Mouse (Mus musculus): ENCODE results near the gene Lce1e. TPM values are rescaled to one million over a fixed set of nuclear protein-coding genes. Genes with fewer than 3 reads are reported as not detected.
"Not testable (repeated sequence)": the region's sequence is repeated elsewhere in the genome, so short reads cannot be mapped to it uniquely, and the experiment has no call there.

Gene Lce1e
- polyA plus RNA-seq, 1 experiment from 2014 or later: not detected

DNA sequence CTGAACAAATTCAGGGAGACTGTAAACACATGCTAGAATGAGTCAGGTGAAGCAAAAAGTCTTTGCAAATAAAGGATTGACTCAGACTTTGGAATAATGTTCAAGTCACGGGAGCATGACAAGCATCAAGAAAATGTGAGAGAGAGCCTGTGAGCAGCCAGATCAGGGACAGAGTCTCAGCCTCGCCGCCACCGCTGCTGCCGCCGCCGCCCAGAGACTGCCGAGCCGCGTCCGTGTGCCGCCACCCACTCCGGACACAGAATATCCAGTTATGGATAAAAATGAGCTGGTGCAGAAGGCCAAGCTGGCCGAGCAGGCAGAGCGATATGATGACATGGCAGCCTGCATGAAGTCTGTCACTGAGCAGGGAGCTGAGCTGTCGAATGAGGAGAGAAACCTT, 19.7 kb downstream of the Lce1e start:
- WGBS: 77% methylated on average over 13 of the region's 16 CpGs
- ATAC-seq (ENCODE audit: low read depth): not testable (repeated sequence)

DNA sequence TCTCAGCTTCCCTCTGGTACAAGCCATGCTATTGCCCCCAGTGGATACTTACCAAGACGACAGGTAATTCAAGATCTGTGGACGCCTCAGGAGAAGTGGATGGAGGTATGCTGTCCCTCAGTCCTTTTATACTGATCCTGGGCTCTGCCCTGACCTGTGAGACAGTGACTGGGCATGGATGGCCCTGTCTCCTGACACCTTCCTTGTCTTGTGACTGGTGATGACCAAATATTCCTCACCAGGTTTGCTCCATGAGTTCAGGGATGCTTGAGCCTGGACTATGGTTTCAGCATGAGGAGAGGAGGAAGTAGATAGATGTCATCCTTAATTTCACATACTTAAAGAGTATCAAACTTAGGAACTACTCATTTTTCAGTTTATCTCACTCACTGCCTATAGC, 21.8 kb downstream of the Lce1e start, which contains the start of gene Lce1d:
Lce1d (minus strand) TSS at position 101 of the 400 bp plus-strand sequence.
- WGBS: 66% methylated on average over 2 of the region's 2 CpGs
- H3K4me3 ChIP-seq (ENCODE audit: low read depth, low read length): no peak within 1 kb of the TSS
- H3K27ac ChIP-seq (replicated peaks; ENCODE audit: low read depth, low read length): no peak within 1 kb of the TSS
- DNase-seq (ENCODE audit: low spot score): no peak
- no peaks in the 10 kb centered on the region for H3K4me1 ChIP-seq (ENCODE audit: control insufficient read depth, insufficient read depth, low read length)
- no peaks in the 10 kb centered on the region for H3K27me3 ChIP-seq (replicated peaks; ENCODE audit: control insufficient read depth, insufficient read depth, low read length)
- no peaks in the 10 kb centered on the region for H3K36me3 ChIP-seq (ENCODE audit: control insufficient read depth, insufficient read depth, low read length)
- no peak within 1 kb of the TSS for H3K4me2 ChIP-seq (ENCODE audit: low read depth, low read length)
- no peaks in the 10 kb centered on the region for H3K9me3 ChIP-seq (ENCODE audit: control insufficient read depth, low read length)
- H3K9ac ChIP-seq (ENCODE audit: low read depth, low read length): no peak within 1 kb of the TSS
- ATAC-seq (ENCODE audit: low read depth): no peak

More for the DNA sequence above, 19.7 kb downstream of the Lce1e start:
- not testable (repeated sequence) for H3K9me3 ChIP-seq (ENCODE audit: control insufficient read depth, low read length); DNase-seq (ENCODE audit: low spot score); H3K4me3 ChIP-seq (ENCODE audit: low read depth, low read length); H3K9ac ChIP-seq (ENCODE audit: low read depth, low read length); H3K4me1 ChIP-seq (ENCODE audit: control insufficient read depth, insufficient read depth, low read length); H3K27me3 ChIP-seq (replicated peaks; ENCODE audit: control insufficient read depth, insufficient read depth, low read length); H3K27ac ChIP-seq (replicated peaks; ENCODE audit: low read depth, low read length); H3K36me3 ChIP-seq (ENCODE audit: control insufficient read depth, insufficient read depth, low read length); H3K4me2 ChIP-seq (ENCODE audit: low read depth, low read length)

DNA sequence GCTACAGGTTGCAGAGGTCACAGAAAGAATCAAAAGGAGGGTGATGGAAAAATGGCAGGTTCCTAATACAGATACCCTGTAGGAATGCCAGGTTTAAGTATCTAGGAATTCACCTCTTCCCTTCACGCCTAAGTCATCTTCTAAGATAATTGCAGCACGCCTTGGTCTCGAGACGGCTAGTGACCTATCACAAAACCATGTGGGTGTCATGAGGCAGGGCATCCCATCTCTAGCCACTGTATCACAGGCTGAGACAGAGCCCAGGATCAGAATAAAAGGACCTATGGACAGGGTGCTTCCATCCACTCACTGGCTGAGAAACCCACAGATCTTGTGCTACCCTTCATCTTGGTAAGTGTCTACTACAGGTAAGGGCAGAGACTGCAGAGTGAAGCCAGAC, 29.9 kb downstream of the Lce1e start, which contains the start of gene Lce1c:
Lce1c (plus strand) TSS at position 301 of the 400 bp plus-strand sequence.
- Histone ChIP-seq H3K9me3 (ENCODE audit: control insufficient read depth, low read length) (no peaks in the 10 kb centered on the region), H3K36me3 (ENCODE audit: control insufficient read depth, insufficient read depth, low read length) (no peaks in the 10 kb centered on the region), H3K9ac (ENCODE audit: low read depth, low read length) (no peak within 1 kb of the TSS), H3K27ac (replicated peaks; ENCODE audit: low read depth, low read length) (no peak within 1 kb of the TSS), H3K4me2 (ENCODE audit: low read depth, low read length) (no peak within 1 kb of the TSS), H3K4me1 (ENCODE audit: control insufficient read depth, insufficient read depth, low read length) (no peaks in the 10 kb centered on the region), H3K27me3 (replicated peaks; ENCODE audit: control insufficient read depth, insufficient read depth, low read length) (no peaks in the 10 kb centered on the region), H3K4me3 (ENCODE audit: low read depth, low read length) (no peak within 1 kb of the TSS)
- DNase-seq (ENCODE audit: low spot score) (no peak), ATAC-seq (ENCODE audit: low read depth) (no peak)
- WGBS: 88% methylated on average over 4 of the region's 4 CpGs

DNA sequence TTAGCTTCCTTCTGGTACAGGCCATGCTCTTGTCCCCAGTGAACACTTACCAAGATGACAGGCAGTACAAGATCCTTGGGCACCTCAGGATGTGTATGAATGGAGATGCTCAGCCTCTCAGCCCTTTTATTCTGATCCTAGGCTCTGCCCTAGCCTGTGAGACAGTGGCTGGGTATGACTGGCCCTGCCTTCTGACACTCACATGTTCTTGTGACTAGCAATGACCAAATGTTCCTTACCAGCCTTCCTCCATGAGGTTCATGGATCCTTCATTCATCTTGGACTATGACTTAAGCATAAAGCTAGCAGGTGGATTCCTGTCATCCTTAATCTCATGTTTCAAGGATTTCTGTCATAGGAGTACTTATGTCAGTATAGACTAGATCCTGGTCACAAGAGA, 38.7 kb downstream of the Lce1e start, which contains the start of gene Lce1a2:
Lce1a2 (minus strand) TSS at position 101 of the 400 bp plus-strand sequence.
- Histone ChIP-seq H3K9ac (ENCODE audit: low read depth, low read length) (no peak within 1 kb of the TSS), H3K4me3 (ENCODE audit: low read depth, low read length) (no peak within 1 kb of the TSS), H3K4me1 (ENCODE audit: control insufficient read depth, insufficient read depth, low read length) (no peaks in the 10 kb centered on the region), H3K9me3 (ENCODE audit: control insufficient read depth, low read length) (no peaks in the 10 kb centered on the region), H3K36me3 (ENCODE audit: control insufficient read depth, insufficient read depth, low read length) (no peaks in the 10 kb centered on the region), H3K27me3 (replicated peaks; ENCODE audit: control insufficient read depth, insufficient read depth, low read length) (no peaks in the 10 kb centered on the region), H3K4me2 (ENCODE audit: low read depth, low read length) (no peak within 1 kb of the TSS), H3K27ac (replicated peaks; ENCODE audit: low read depth, low read length) (no peak within 1 kb of the TSS)
- no peak for ATAC-seq (ENCODE audit: low read depth)
- DNase-seq (ENCODE audit: low spot score): no peak

Other genes starting within 250 kb of the Lce1e start
- gene Sprr1a, start 223.2 kb downstream of the Lce1e start, polyA plus RNA-seq (2014; fragmentation: Nextera tagmentation; extraction: Ambion mirVana): 28.3 and 67.4 TPM in 2 replicates
- not detected in 2 replicates for gene Sprr4, start 208.6 kb downstream of the Lce1e start, polyA plus RNA-seq (2014; fragmentation: Nextera tagmentation; extraction: Ambion mirVana)
- gene 2310046K23Rik, start 174.6 kb downstream of the Lce1e start, polyA plus RNA-seq (2014; fragmentation: Nextera tagmentation; extraction: Ambion mirVana): 0.89 TPM in 1 of 2 replicates, not detected in the other
- 0.45 and 1.4 TPM in 2 replicates for gene Ivl, start 135.3 kb downstream of the Lce1e start, polyA plus RNA-seq (2014; fragmentation: Nextera tagmentation; extraction: Ambion mirVana)
- gene Smcp, start 120.1 kb downstream of the Lce1e start, polyA plus RNA-seq (2014; fragmentation: Nextera tagmentation; extraction: Ambion mirVana): not detected in 2 replicates
- not detected in 2 replicates for gene 2210017I01Rik, start 101.6 kb downstream of the Lce1e start, polyA plus RNA-seq (2014; fragmentation: Nextera tagmentation; extraction: Ambion mirVana)
- not detected in 2 replicates for gene Lce6a, start 87.4 kb downstream of the Lce1e start, polyA plus RNA-seq (2014; fragmentation: Nextera tagmentation; extraction: Ambion mirVana)
- gene Lce1a1, start 60.8 kb downstream of the Lce1e start, polyA plus RNA-seq (2014; fragmentation: Nextera tagmentation; extraction: Ambion mirVana): not detected in 2 replicates
- not detected in 2 replicates for gene Lce1b, start 52.1 kb downstream of the Lce1e start, polyA plus RNA-seq (2014; fragmentation: Nextera tagmentation; extraction: Ambion mirVana)
- gene Lce1a2, start 38.8 kb downstream of the Lce1e start, polyA plus RNA-seq (2014; fragmentation: Nextera tagmentation; extraction: Ambion mirVana): 0.42 TPM in 1 of 2 replicates, not detected in the other
- gene Lce1c, start 29.8 kb downstream of the Lce1e start, polyA plus RNA-seq (2014; fragmentation: Nextera tagmentation; extraction: Ambion mirVana): 0.42 TPM in 1 of 2 replicates, not detected in the other
- gene Lce1d, start 21.9 kb downstream of the Lce1e start, polyA plus RNA-seq (2014; fragmentation: Nextera tagmentation; extraction: Ambion mirVana): 0.26 and 0.33 TPM in 2 replicates
- 0.33 TPM in 1 of 2 replicates, not detected in the other for gene Lce1f, start 11.3 kb upstream of the Lce1e start, polyA plus RNA-seq (2014; fragmentation: Nextera tagmentation; extraction: Ambion mirVana)
- not detected in 2 replicates for gene Gm38119, start 30.0 kb upstream of the Lce1e start, polyA plus RNA-seq (2014; fragmentation: Nextera tagmentation; extraction: Ambion mirVana)
- gene Lce1g, start 43.3 kb upstream of the Lce1e start, polyA plus RNA-seq (2014; fragmentation: Nextera tagmentation; extraction: Ambion mirVana): 0.25 TPM in 1 of 2 replicates, not detected in the other
- 0.25 TPM in 1 of 2 replicates, not detected in the other for gene Lce1h, start 56.0 kb upstream of the Lce1e start, polyA plus RNA-seq (2014; fragmentation: Nextera tagmentation; extraction: Ambion mirVana)
- gene Lce1i, start 69.8 kb upstream of the Lce1e start, polyA plus RNA-seq (2014; fragmentation: Nextera tagmentation; extraction: Ambion mirVana): 0.25 TPM in 1 of 2 replicates, not detected in the other
- not detected in 2 replicates for gene Lce1j, start 81.4 kb upstream of the Lce1e start, polyA plus RNA-seq (2014; fragmentation: Nextera tagmentation; extraction: Ambion mirVana)
- gene Lce1k, start 98.8 kb upstream of the Lce1e start, polyA plus RNA-seq (2014; fragmentation: Nextera tagmentation; extraction: Ambion mirVana): not detected in 2 replicates
- 0.07 and 0.47 TPM in 2 replicates for gene Kprp, start 118.2 kb upstream of the Lce1e start, polyA plus RNA-seq (2014; fragmentation: Nextera tagmentation; extraction: Ambion mirVana)
- not detected in 2 replicates for gene Lce1l, start 142.2 kb upstream of the Lce1e start, polyA plus RNA-seq (2014; fragmentation: Nextera tagmentation; extraction: Ambion mirVana)
- gene 2310050C09Rik, start 161.1 kb upstream of the Lce1e start, polyA plus RNA-seq (2014; fragmentation: Nextera tagmentation; extraction: Ambion mirVana): not detected in 2 replicates
- gene Lce3a, start 217.2 kb upstream of the Lce1e start, polyA plus RNA-seq (2014; fragmentation: Nextera tagmentation; extraction: Ambion mirVana): 3.3 and 6.1 TPM in 2 replicates
- 0.43 and 1.1 TPM in 2 replicates for gene Lce3b, start 223.9 kb upstream of the Lce1e start, polyA plus RNA-seq (2014; fragmentation: Nextera tagmentation; extraction: Ambion mirVana)
- 0.80 and 3.1 TPM in 2 replicates for gene Lce3c, start 235.4 kb upstream of the Lce1e start, polyA plus RNA-seq (2014; fragmentation: Nextera tagmentation; extraction: Ambion mirVana)
- not detected in 2 replicates for gene Lce3d, start 248.3 kb upstream of the Lce1e start, polyA plus RNA-seq (2014; fragmentation: Nextera tagmentation; extraction: Ambion mirVana)